In genomic region chr7:126648486-126648885, GRCm38 (mm10) we compare ENCODE assay signal across 8 mouse cellular contexts. TPM values are rescaled to one million over a fixed set of nuclear protein-coding genes. Genes with fewer than 3 reads are reported as not detected.
A peak's percentile ranks its signal among the peaks of the same experiment; 100 is the strongest.
DNase-seq lines count a peak whose midpoint lies in the region; ATAC-seq and TF ChIP-seq lines count a peak whose summit lies in the region.

No protein-coding gene starts in this region.

- no peak for TF ChIP-seq EP300 in stomach, postnatal 0 days (optimal IDR thresholded peaks at IDR 0.05)

- no peaks in the 10 kb centered on the region for H3K36me3 ChIP-seq in heart, embryonic 10.5 days
- H3K36me3 ChIP-seq in embryonic facial prominence, embryonic 13.5 days: no peaks in the 10 kb centered on the region
- no peaks in the 10 kb centered on the region for H3K36me3 ChIP-seq in liver, adult 2 months (ENCODE audit: control insufficient read depth, insufficient read depth, low read length)
- no peaks in the 10 kb centered on the region for H3K36me3 ChIP-seq in stomach, postnatal 0 days (ENCODE audit: control insufficient read depth, insufficient read depth, low read length)

- H3K4me2 ChIP-seq in embryonic facial prominence, embryonic 13.5 days: peak overlapping the region; percentile 79
- H3K4me2 ChIP-seq in stomach, postnatal 0 days (replicated peaks; ENCODE audit: low read depth): peak overlapping the region; percentile 61

- H3K27ac ChIP-seq in heart, embryonic 10.5 days: no peak overlapping the region
- H3K27ac ChIP-seq in embryonic facial prominence, embryonic 13.5 days: no peak overlapping the region
- H3K27ac ChIP-seq in liver, adult 2 months (replicated peaks; ENCODE audit: insufficient read depth, low read depth, low read length): no peak overlapping the region
- no peak overlapping the region for H3K27ac ChIP-seq in stomach, postnatal 0 days (replicated peaks)

- peaks cover 11% of the 10 kb centered on the region for H3K4me1 ChIP-seq in heart, embryonic 10.5 days
- H3K4me1 ChIP-seq in embryonic facial prominence, embryonic 13.5 days: peaks cover 7% of the 10 kb centered on the region
- peaks cover 4% of the 10 kb centered on the region; the same call in 1 of the 2 replicates for H3K4me1 ChIP-seq in liver, adult 2 months (ENCODE audit: control insufficient read depth, insufficient read depth, low read length)
- H3K4me1 ChIP-seq in stomach, postnatal 0 days (replicated peaks; ENCODE audit: control insufficient read depth, insufficient read depth): no peaks in the 10 kb centered on the region

- no peak for TF ChIP-seq POLR2A in liver, adult 2 months (IDR thresholded peaks at IDR 0.05; ENCODE audit: extremely low read depth, insufficient read depth, low read length)

- peak; percentile 45 for TF ChIP-seq CTCF in liver, adult 2 months (IDR thresholded peaks at IDR 0.05; ENCODE audit: low read depth, low read length)
- TF ChIP-seq CTCF in stomach, postnatal 0 days (IDR thresholded peaks at IDR 0.05; ENCODE audit: low read depth): peak; percentile 37

- no peaks in the 10 kb centered on the region for H3K9me3 ChIP-seq in heart, embryonic 10.5 days
- no peaks in the 10 kb centered on the region for H3K9me3 ChIP-seq in embryonic facial prominence, embryonic 13.5 days
- no peaks in the 10 kb centered on the region for H3K9me3 ChIP-seq in stomach, postnatal 0 days (ENCODE audit: control insufficient read depth, low read length)

- peak overlapping the region; percentile 68 for H3K4me3 ChIP-seq in heart, embryonic 10.5 days
- peak overlapping the region; percentile 61 for H3K4me3 ChIP-seq in embryonic facial prominence, embryonic 13.5 days
- no peak overlapping the region for H3K4me3 ChIP-seq in liver, adult 2 months (ENCODE audit: insufficient read depth, low read depth, low read length)
- H3K4me3 ChIP-seq in stomach, postnatal 0 days (ENCODE audit: low read depth, low read length): no peak overlapping the region

- H3K9ac ChIP-seq in embryonic facial prominence, embryonic 13.5 days: no peak overlapping the region
- no peak overlapping the region for H3K9ac ChIP-seq in liver, adult 2 months (ENCODE audit: low read depth, low read length)
- H3K9ac ChIP-seq in stomach, postnatal 0 days (ENCODE audit: low read length): no peak overlapping the region

- 71% methylated on average over 4 of the region's 4 CpGs for WGBS in heart, embryonic 10.5 days
- 84% methylated on average over 4 of the region's 4 CpGs for WGBS in embryonic facial prominence, embryonic 13.5 days
- 53% methylated on average over 4 of the region's 4 CpGs for WGBS in liver, adult 2 months
- WGBS in stomach, postnatal 0 days: 73% methylated on average over 4 of the region's 4 CpGs

- no peaks in the 10 kb centered on the region for H3K27me3 ChIP-seq in heart, embryonic 10.5 days (ENCODE audit: insufficient read depth, poor library complexity, severe bottlenecking)
- H3K27me3 ChIP-seq in embryonic facial prominence, embryonic 13.5 days: no peaks in the 10 kb centered on the region
- H3K27me3 ChIP-seq in liver, adult 2 months (ENCODE audit: control insufficient read depth, insufficient read depth, low read length): no peaks in the 10 kb centered on the region
- no peaks in the 10 kb centered on the region for H3K27me3 ChIP-seq in stomach, postnatal 0 days (ENCODE audit: control insufficient read depth, insufficient read depth, low read length)

- H3K79me2 ChIP-seq in liver, adult 2 months (ENCODE audit: control insufficient read depth, insufficient read depth, low read length): peaks cover 5% of the 10 kb centered on the region; the same call in 1 of the 2 replicates

- DNase-seq in heart, embryonic 10.5 days (ENCODE audit: low spot score): no peak
- no peak for DNase-seq in heart, adult 11 months
- DNase-seq in 416B (ENCODE audit: low read depth): peak; percentile 83
- peak; percentile 61 for DNase-seq in liver, adult 2 months (ENCODE audit: extremely low read depth, low read depth, low spot score)
- DNase-seq in stomach, postnatal 0 days (ENCODE audit: low spot score): no peak
- no peak for DNase-seq in spleen, postnatal 14 days (ENCODE audit: low spot score in 2 of 2)
- DNase-seq in kidney, postnatal 10 days: no peak

- no peak for ATAC-seq in embryonic facial prominence, embryonic 13.5 days (ENCODE audit: insufficient number of reproducible peaks, insufficient read depth, low FRiP score, low TSS enrichment, low read depth)
- ATAC-seq in stomach, postnatal 0 days (ENCODE audit: low FRiP score, low TSS enrichment): no peak

RNA-seq across cellular contexts. Expression of gene Sgf29, which starts 0.6 kb away (rescaled TPM):
- 36.6 and 44.3 TPM in 2 replicates for polyA plus RNA-seq in heart, embryonic 10.5 days (2016; fragmentation: Nextera tagmentation; extraction: Ambion mirVana)
- polyA plus RNA-seq in embryonic facial prominence, embryonic 13.5 days (2015; fragmentation: Nextera tagmentation; extraction: Ambion mirVana): 48.9 and 62.9 TPM in 2 replicates
- 7.7 and 10.7 TPM in 2 replicates for total RNA-seq in liver, adult 2 months (2014; rRNA removed)
- polyA plus RNA-seq in liver, adult 2 months (2012; rRNA removed): 34.7 and 54.2 TPM in 2 replicates
- polyA plus RNA-seq in stomach, postnatal 0 days (2015; fragmentation: Nextera tagmentation; extraction: Ambion mirVana): 28.6 and 28.9 TPM in 2 replicates

RNA-seq across cellular contexts. Expression of gene Nupr1, which starts 17.8 kb away (rescaled TPM):
- polyA plus RNA-seq in heart, embryonic 10.5 days (2016; fragmentation: Nextera tagmentation; extraction: Ambion mirVana): 0.75 and 1.2 TPM in 2 replicates
- polyA plus RNA-seq in embryonic facial prominence, embryonic 13.5 days (2015; fragmentation: Nextera tagmentation; extraction: Ambion mirVana): 5.5 and 6.1 TPM in 2 replicates
- total RNA-seq in liver, adult 2 months (2014; rRNA removed): 3.0 and 3.2 TPM in 2 replicates
- polyA plus RNA-seq in liver, adult 2 months (2012; rRNA removed): 1.2 TPM in 2 replicates
- polyA plus RNA-seq in stomach, postnatal 0 days (2015; fragmentation: Nextera tagmentation; extraction: Ambion mirVana): 140 and 182 TPM in 2 replicates

RNA-seq across cellular contexts. Expression of gene Sult1a1, which starts 27.7 kb away (rescaled TPM):
- polyA plus RNA-seq in heart, embryonic 10.5 days (2016; fragmentation: Nextera tagmentation; extraction: Ambion mirVana): 0.34 and 0.94 TPM in 2 replicates
- polyA plus RNA-seq in embryonic facial prominence, embryonic 13.5 days (2015; fragmentation: Nextera tagmentation; extraction: Ambion mirVana): 4.3 and 4.4 TPM in 2 replicates
- total RNA-seq in liver, adult 2 months (2014; rRNA removed): 661 and 727 TPM in 2 replicates
- 566 and 586 TPM in 2 replicates for polyA plus RNA-seq in liver, adult 2 months (2012; rRNA removed)
- 10.9 and 12.4 TPM in 2 replicates for polyA plus RNA-seq in stomach, postnatal 0 days (2015; fragmentation: Nextera tagmentation; extraction: Ambion mirVana)

RNA-seq across cellular contexts. Expression of gene Bola2, which starts 46.7 kb away (rescaled TPM):
- polyA plus RNA-seq in heart, embryonic 10.5 days (2016; fragmentation: Nextera tagmentation; extraction: Ambion mirVana): 135 and 159 TPM in 2 replicates
- 105 and 139 TPM in 2 replicates for polyA plus RNA-seq in embryonic facial prominence, embryonic 13.5 days (2015; fragmentation: Nextera tagmentation; extraction: Ambion mirVana)
- total RNA-seq in liver, adult 2 months (2014; rRNA removed): 15.6 and 20.5 TPM in 2 replicates
- polyA plus RNA-seq in liver, adult 2 months (2012; rRNA removed): 35.6 and 37.7 TPM in 2 replicates
- 92.3 and 93.4 TPM in 2 replicates for polyA plus RNA-seq in stomach, postnatal 0 days (2015; fragmentation: Nextera tagmentation; extraction: Ambion mirVana)

RNA-seq across cellular contexts. Expression of gene Slx1b, which starts 47.1 kb away (rescaled TPM):
- 6.9 and 8.8 TPM in 2 replicates for polyA plus RNA-seq in heart, embryonic 10.5 days (2016; fragmentation: Nextera tagmentation; extraction: Ambion mirVana)
- 14.0 and 15.0 TPM in 2 replicates for polyA plus RNA-seq in embryonic facial prominence, embryonic 13.5 days (2015; fragmentation: Nextera tagmentation; extraction: Ambion mirVana)
- total RNA-seq in liver, adult 2 months (2014; rRNA removed): 4.1 and 4.6 TPM in 2 replicates
- 11.3 and 15.4 TPM in 2 replicates for polyA plus RNA-seq in liver, adult 2 months (2012; rRNA removed)
- polyA plus RNA-seq in stomach, postnatal 0 days (2015; fragmentation: Nextera tagmentation; extraction: Ambion mirVana): 6.1 and 6.2 TPM in 2 replicates

Comparison
In these comparisons a context has a peak if more than half of its experiments do, and no peak if none do; other contexts are left out.
1. DNase-seq: peak in 416B (single experiment) and liver, adult 2 months (single experiment); none in heart, embryonic 10.5 days (single experiment), heart, adult 11 months (single experiment), stomach, postnatal 0 days (single experiment), spleen, postnatal 14 days (0 of 2) and kidney, postnatal 10 days (single experiment).
2. H3K4me3 ChIP-seq: peak in heart, embryonic 10.5 days (single experiment) and embryonic facial prominence, embryonic 13.5 days (single experiment); none in liver, adult 2 months (single experiment) and stomach, postnatal 0 days (single experiment).
3. RNA of gene Nupr1, which starts 17.8 kb away (polyA plus RNA-seq): 140 to 182 TPM in stomach, postnatal 0 days; 5.5 to 6.1 TPM in embryonic facial prominence, embryonic 13.5 days, 1.2 TPM in liver, adult 2 months and 0.75 to 1.2 TPM in heart, embryonic 10.5 days; every median in the first group is over 10 times any median in the second.
4. RNA of gene Sult1a1, which starts 27.7 kb away (polyA plus RNA-seq): 566 to 586 TPM in liver, adult 2 months; 10.9 to 12.4 TPM in stomach, postnatal 0 days, 4.3 to 4.4 TPM in embryonic facial prominence, embryonic 13.5 days and 0.34 to 0.94 TPM in heart, embryonic 10.5 days; every median in the first group is over 10 times any median in the second.